Mouse (Mus musculus): ENCODE measurements at regions not wholly inside any gene's neighbourhood (a gene's known extent, or its start where the extent isn't known, plus 50 kb on each side); places are given as distances from the start of the nearest gene placed in this dataset.

DNA sequence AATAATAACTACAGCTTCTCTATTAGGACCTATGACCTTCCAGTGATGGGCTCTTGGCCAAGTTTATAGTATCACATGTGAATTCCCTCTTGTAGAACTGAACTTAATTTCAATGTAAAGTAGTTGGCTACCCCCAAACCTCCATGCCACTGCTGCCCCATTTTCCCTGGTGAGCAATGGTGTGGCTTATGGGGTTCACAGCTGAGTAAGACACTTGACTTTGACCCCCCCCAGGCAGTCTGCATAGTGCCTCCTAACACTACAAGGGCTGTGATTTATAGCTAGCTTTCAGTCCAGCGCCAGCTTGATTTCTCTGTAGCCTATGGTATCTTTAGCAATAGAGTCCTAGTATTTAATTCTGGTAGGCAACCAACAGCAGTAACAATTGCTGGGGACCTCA is 113.1 kb downstream of the Mis18a start:
- TF ChIP-seq CTCF (IDR thresholded peaks at IDR 0.05; ENCODE audit: borderline replicate concordance, insufficient read depth, low read depth, low read length) (no peak), POLR2A (IDR thresholded peaks at IDR 0.05; ENCODE audit: borderline replicate concordance, insufficient read depth, low read length) (no peak)

Measured in cerebellum, adult 2 months (tissue).